Mouse (Mus musculus): Measurements from ENCODE around the gene Chkb. TPM values are rescaled to one million over a fixed set of nuclear protein-coding genes. Genes with fewer than 3 reads are reported as not detected.

The Chkb gene
- polyA plus RNA-seq, 1 experiment = 115 TPM

- Histone ChIP-seq H3K4me3 (ENCODE audit: insufficient read depth, low read length) (no peak overlapping the region), H3K27ac (ENCODE audit: insufficient read depth, low read depth, low read length) (no peak overlapping the region), H3K4me1 (ENCODE audit: control insufficient read depth, insufficient read depth, low read length) (no peaks in the 10 kb centered on the region; the same call in 1 of the 2 replicates)
- TF ChIP-seq POLR2A (IDR thresholded peaks at IDR 0.05; ENCODE audit: borderline replicate concordance, low read depth, low read length) (no peak), CTCF (IDR thresholded peaks at IDR 0.05; ENCODE audit: low read depth, low read length) (no peak)
Measured at GRCm38 (mm10) chr15:89379429-89379828, 50.3 kb downstream of the Chkb start.

GRCm38 (mm10) chr15:89378831-89379401 is 50.8 kb downstream of the Chkb start, which contains the start of gene Odf3b:
Gene Odf3b (minus strand): TSS chr15:89379282.
- H3K4me1 ChIP-seq (ENCODE audit: control insufficient read depth, insufficient read depth, low read length) = peaks cover 4% of the 10 kb centered on the region; the same call in 1 of the 2 replicates
- TF ChIP-seq POLR2A (IDR thresholded peaks at IDR 0.05; ENCODE audit: borderline replicate concordance, low read depth, low read length) (no peak), CTCF (IDR thresholded peaks at IDR 0.05; ENCODE audit: low read depth, low read length) (no peak)

DNA sequence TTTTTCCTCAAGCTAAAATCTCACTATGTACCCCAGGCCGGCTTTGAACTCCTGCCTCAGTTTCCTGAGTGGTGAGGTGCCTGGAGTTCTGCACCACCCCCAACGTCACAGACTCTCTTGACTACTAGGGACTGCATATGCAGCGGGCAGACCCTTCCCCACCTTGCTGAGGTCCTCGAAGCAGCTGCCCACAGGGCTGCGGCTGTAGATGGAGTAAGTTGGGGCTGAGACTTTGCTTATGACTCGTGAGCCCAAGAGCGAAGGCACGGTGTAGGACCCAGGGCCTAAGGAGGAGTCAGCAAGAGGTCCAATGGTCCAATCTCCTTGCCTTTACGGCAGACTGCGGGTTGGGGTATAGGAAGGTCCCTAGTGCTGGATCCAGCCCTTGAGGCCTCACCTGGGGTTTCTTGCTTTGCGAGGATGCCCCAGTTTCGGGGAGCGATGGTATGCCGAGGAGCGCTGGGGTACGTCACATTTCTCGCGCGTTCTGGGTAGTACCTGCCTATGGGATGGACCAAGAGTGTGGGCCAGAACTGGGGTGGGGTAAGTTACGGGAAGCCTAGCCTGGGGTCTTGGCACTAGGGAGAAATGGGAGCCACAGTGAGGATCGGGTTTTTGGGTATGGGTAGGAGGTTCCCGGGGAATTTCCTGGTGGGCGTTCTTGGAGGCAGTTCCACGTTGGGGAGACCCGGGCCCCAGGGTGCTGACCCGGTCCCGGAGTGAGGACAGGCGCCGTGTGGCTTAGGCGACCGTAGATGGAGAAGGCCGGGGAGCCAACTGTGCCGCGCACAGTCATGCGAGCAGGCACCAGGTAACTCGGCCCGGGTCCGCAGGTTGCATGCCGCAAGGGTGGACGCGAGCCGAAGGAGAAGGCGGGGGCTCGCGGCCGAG is 51.5 kb downstream of the Chkb start:
- Histone ChIP-seq H3K27ac (ENCODE audit: insufficient read depth, low read depth, low read length) (no peak overlapping the region), H3K4me1 (ENCODE audit: control insufficient read depth, insufficient read depth, low read length) (peaks cover 4% of the 10 kb centered on the region; the same call in 1 of the 2 replicates), H3K4me3 (ENCODE audit: insufficient read depth, low read length) (peak overlapping the region; percentile 35)
- no peak for TF ChIP-seq CTCF (IDR thresholded peaks at IDR 0.05; ENCODE audit: low read depth, low read length)
- TF ChIP-seq POLR2A (IDR thresholded peaks at IDR 0.05; ENCODE audit: borderline replicate concordance, low read depth, low read length) = no peak

More at GRCm38 (mm10) chr15:89378831-89379401, 50.8 kb downstream of the Chkb start, which contains the start of gene Odf3b:
- peak within 1 kb of the TSS; percentile 35 for H3K4me3 ChIP-seq (ENCODE audit: insufficient read depth, low read length)
- H3K27ac ChIP-seq (ENCODE audit: insufficient read depth, low read depth, low read length) = no peak within 1 kb of the TSS

DNA sequence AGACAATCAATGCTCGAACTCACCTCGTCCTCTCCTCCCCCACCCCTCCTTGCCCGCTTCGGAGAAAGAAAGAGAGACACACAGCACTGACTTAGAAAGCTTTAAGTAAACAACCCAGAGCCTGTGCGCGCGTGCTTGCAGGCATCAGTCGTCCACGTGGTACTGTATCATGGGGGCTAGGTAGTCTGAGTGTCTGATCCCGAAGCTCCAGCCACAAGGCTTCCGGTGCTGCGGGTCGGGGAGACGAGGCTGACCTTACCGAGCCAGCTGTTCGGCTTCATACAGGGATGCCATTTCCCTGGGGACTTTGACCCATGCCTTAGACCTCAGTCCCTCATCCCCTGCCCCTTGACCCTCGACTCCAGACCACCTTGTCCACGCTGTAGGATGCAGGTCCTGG is 52.3 kb downstream of the Chkb start:
- no peak for TF ChIP-seq POLR2A (IDR thresholded peaks at IDR 0.05; ENCODE audit: borderline replicate concordance, low read depth, low read length)
- TF ChIP-seq CTCF (IDR thresholded peaks at IDR 0.05; ENCODE audit: low read depth, low read length) = no peak
- Histone ChIP-seq H3K4me1 (ENCODE audit: control insufficient read depth, insufficient read depth, low read length) (peaks cover 6% of the 10 kb centered on the region), H3K27ac (ENCODE audit: insufficient read depth, low read depth, low read length) (no peak overlapping the region)

DNA sequence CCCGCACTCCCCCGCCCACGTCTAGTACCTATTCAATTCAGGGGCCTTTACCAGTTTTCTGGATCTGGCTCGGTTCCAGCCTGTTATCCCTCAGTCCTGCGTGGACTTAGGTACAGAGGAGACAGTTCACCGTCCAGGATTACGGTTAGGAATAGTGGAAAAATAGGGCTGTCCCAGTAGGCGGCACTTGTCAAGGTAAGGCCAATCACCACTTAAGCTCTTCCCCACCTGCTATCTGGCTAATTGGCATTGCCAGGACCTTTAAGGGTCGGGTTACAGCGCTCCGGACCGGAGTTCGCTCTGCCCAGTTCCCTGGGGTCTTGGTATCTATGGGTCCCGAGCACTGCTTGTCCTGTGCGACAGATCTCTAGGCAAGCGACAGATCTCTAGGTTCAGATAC is 52.8 kb downstream of the Chkb start, which contains the start of gene Tymp:
Gene Tymp (minus strand): TSS at position 83 of the 400 bp plus-strand sequence.
- Histone ChIP-seq H3K27ac (ENCODE audit: insufficient read depth, low read depth, low read length) (no peak within 1 kb of the TSS), H3K4me3 (ENCODE audit: insufficient read depth, low read length) (no peak within 1 kb of the TSS), H3K4me1 (ENCODE audit: control insufficient read depth, insufficient read depth, low read length) (peaks cover 6% of the 10 kb centered on the region)
- TF ChIP-seq CTCF (IDR thresholded peaks at IDR 0.05; ENCODE audit: low read depth, low read length) = no peak
- TF ChIP-seq POLR2A (IDR thresholded peaks at IDR 0.05; ENCODE audit: borderline replicate concordance, low read depth, low read length) = no peak

More for the DNA sequence above, 52.3 kb downstream of the Chkb start:
- no peak overlapping the region for H3K4me3 ChIP-seq (ENCODE audit: insufficient read depth, low read length)

Other genes with a start within 250 kb of the Chkb start
- gene Plxnb2, start 249.1 kb downstream of the Chkb start, polyA plus RNA-seq (2012; ENCODE audit: insufficient read depth, insufficient read length, missing spikeins) = 432 and 457 TPM in 2 replicates
- gene Dennd6b, start 233.4 kb downstream of the Chkb start, polyA plus RNA-seq (2012; ENCODE audit: insufficient read depth, insufficient read length, missing spikeins) = 3.4 and 3.8 TPM in 2 replicates
- gene Ppp6r2, start 218.4 kb downstream of the Chkb start, polyA plus RNA-seq (2012; ENCODE audit: insufficient read depth, insufficient read length, missing spikeins) = 31.6 and 32.7 TPM in 2 replicates
- gene Sbf1, start 114.6 kb downstream of the Chkb start, polyA plus RNA-seq (2012; ENCODE audit: insufficient read depth, insufficient read length, missing spikeins) = 71.1 and 79.8 TPM in 2 replicates
- gene Adm2, start 107.2 kb downstream of the Chkb start, polyA plus RNA-seq (2012; ENCODE audit: insufficient read depth, insufficient read length, missing spikeins) = not detected in 2 replicates
- gene Miox, start 95.5 kb downstream of the Chkb start, polyA plus RNA-seq (2012; ENCODE audit: insufficient read depth, insufficient read length, missing spikeins) = not detected in 2 replicates
- 48.1 and 48.9 TPM in 2 replicates for gene Lmf2, start 74.2 kb downstream of the Chkb start, polyA plus RNA-seq (2012; ENCODE audit: insufficient read depth, insufficient read length, missing spikeins)
- gene Ncaph2, start 74.2 kb downstream of the Chkb start, polyA plus RNA-seq (2012; ENCODE audit: insufficient read depth, insufficient read length, missing spikeins) = 140 and 142 TPM in 2 replicates
- 12.5 and 15.3 TPM in 2 replicates for gene Sco2, start 56.1 kb downstream of the Chkb start, polyA plus RNA-seq (2012; ENCODE audit: insufficient read depth, insufficient read length, missing spikeins)
- 0.28 TPM in 1 of 2 replicates, not detected in the other for gene Tymp, start 52.9 kb downstream of the Chkb start, polyA plus RNA-seq (2012; ENCODE audit: insufficient read depth, insufficient read length, missing spikeins)
- gene Odf3b, start 50.6 kb downstream of the Chkb start, polyA plus RNA-seq (2012; ENCODE audit: insufficient read depth, insufficient read length, missing spikeins) = not detected in 2 replicates
- not detected in 2 replicates for gene Klhdc7b, start 45.0 kb downstream of the Chkb start, polyA plus RNA-seq (2012; ENCODE audit: insufficient read depth, insufficient read length, missing spikeins)
- gene Syce3, start 19.4 kb downstream of the Chkb start, polyA plus RNA-seq (2012; ENCODE audit: insufficient read depth, insufficient read length, missing spikeins) = not detected in 2 replicates
- 2.0 TPM in 1 of 2 replicates, not detected in the other for gene Cpt1b, start 4.0 kb downstream of the Chkb start, polyA plus RNA-seq (2012; ENCODE audit: insufficient read depth, insufficient read length, missing spikeins)
- gene C730034F03Rik, start 319 bp downstream of the Chkb start, polyA plus RNA-seq (2012; ENCODE audit: insufficient read depth, insufficient read length, missing spikeins) = 0.72 and 1.1 TPM in 2 replicates
- gene Gm44502, start 212 bp downstream of the Chkb start, polyA plus RNA-seq (2012; ENCODE audit: insufficient read depth, insufficient read length, missing spikeins) = 0.94 and 1.1 TPM in 2 replicates
- gene Mapk8ip2, start 24.0 kb upstream of the Chkb start, polyA plus RNA-seq (2012; ENCODE audit: insufficient read depth, insufficient read length, missing spikeins) = not detected in 2 replicates
- 30.4 and 33.6 TPM in 2 replicates for gene Arsa, start 47.5 kb upstream of the Chkb start, polyA plus RNA-seq (2012; ENCODE audit: insufficient read depth, insufficient read length, missing spikeins)
- not detected in 2 replicates for gene Shank3, start 69.7 kb upstream of the Chkb start, polyA plus RNA-seq (2012; ENCODE audit: insufficient read depth, insufficient read length, missing spikeins)
- gene Acr, start 138.4 kb upstream of the Chkb start, polyA plus RNA-seq (2012; ENCODE audit: insufficient read depth, insufficient read length, missing spikeins) = not detected in 2 replicates
- 12.0 and 12.3 TPM in 2 replicates for gene Rabl2, start 162.0 kb upstream of the Chkb start, polyA plus RNA-seq (2012; ENCODE audit: insufficient read depth, insufficient read length, missing spikeins)